Mouse (Mus musculus) myocyte (in vitro differentiated cells): Measurements from ENCODE around the gene Rbm18. TPM values are rescaled to one million over a fixed set of nuclear protein-coding genes. Genes with fewer than 3 reads are reported as not detected.
A peak's percentile ranks its signal among the peaks of the same experiment; 100 is the strongest.

Experiments
- H3K27me3 ChIP-seq: one replicate; pipeline ENCODE4 v1.6.1; 2011; ENCODE audit not compliant: control insufficient read depth, insufficient read depth, insufficient read length
- H3K36me3 ChIP-seq: one replicate; pipeline ENCODE4 v1.6.1; 2011; ENCODE audit not compliant: control insufficient read depth, insufficient read depth
- H3K4me2 ChIP-seq: one replicate; pipeline ENCODE4 v1.6.1; 2011; ENCODE audit warnings: low read depth, control low read depth
- H3K4me3 ChIP-seq: one replicate; pipeline ENCODE4 v1.5.1; 2011; ENCODE audit warnings: mild to moderate bottlenecking, control low read depth, moderate library complexity
- H3K79me2 ChIP-seq: one replicate; pipeline ENCODE4 v1.6.1; 2011; ENCODE audit not compliant: control insufficient read depth, insufficient read depth
- H3ac ChIP-seq: one replicate; pipeline ENCODE4 v1.6.1; 2011; ENCODE audit not compliant: control insufficient read depth, insufficient read length
- CEBPB ChIP-seq: IDR thresholded peaks from 2 replicates; pipeline ENCODE4 v1.6.1; 2011; ENCODE audit warnings: mild to moderate bottlenecking, moderate library complexity; ENCODE audit not compliant: poor library complexity, insufficient read depth, severe bottlenecking
- E2F4 ChIP-seq: IDR thresholded peaks from one replicate; pipeline ENCODE4 v1.6.1; 2011; ENCODE audit warnings: mild to moderate bottlenecking, control low read depth, moderate library complexity; ENCODE audit not compliant: insufficient read depth
- MAX ChIP-seq: IDR thresholded peaks from one replicate; pipeline ENCODE4 v1.6.1; 2011; ENCODE audit warnings: low read depth, mild to moderate bottlenecking, control low read depth
- MYOD1 ChIP-seq, 3 experiments: IDR thresholded peaks; one replicate each; pipeline ENCODE4 v1.6.1; 2011; ENCODE audit warnings: control low read depth in 2 of 3, low read depth in 2 of 3, mild to moderate bottlenecking in 2 of 3, moderate library complexity in 1 of 3; ENCODE audit not compliant: insufficient read length in 2 of 3, control insufficient read depth in 1 of 3
- MYOG ChIP-seq, 3 experiments: IDR thresholded peaks; one replicate each; pipeline ENCODE4 v1.6.1; 2011; ENCODE audit warnings: control low read depth in 2 of 3, low read depth in 2 of 3, mild to moderate bottlenecking in 2 of 3; ENCODE audit not compliant: insufficient read length in 2 of 3, control insufficient read depth in 1 of 3, insufficient read depth in 1 of 3
- POLR2A ChIP-seq: IDR thresholded peaks from one replicate; pipeline ENCODE4 v1.6.1; 2011; ENCODE audit warnings: low read depth, mild to moderate bottlenecking, control low read depth, moderate library complexity; ENCODE audit not compliant: insufficient read length
- POLR2AphosphoS2 ChIP-seq: IDR thresholded peaks from one replicate; pipeline ENCODE4 v1.6.1; 2011; ENCODE audit warnings: low read depth, control low read depth; ENCODE audit not compliant: insufficient read length
- REST ChIP-seq: IDR thresholded peaks from one replicate; pipeline ENCODE4 v1.6.1; 2011; ENCODE audit warnings: mild to moderate bottlenecking, control low read depth, moderate library complexity; ENCODE audit not compliant: insufficient read depth, insufficient read length
- SRF ChIP-seq: IDR thresholded peaks from one replicate; pipeline ENCODE4 v1.6.1; 2011; ENCODE audit warnings: low read depth; ENCODE audit not compliant: control insufficient read depth, insufficient read length
- TCF12 ChIP-seq: IDR thresholded peaks from one replicate; pipeline ENCODE4 v1.6.1; 2011; ENCODE audit warnings: mild to moderate bottlenecking, control low read depth; ENCODE audit not compliant: poor library complexity, insufficient read depth, severe bottlenecking
- TCF3 ChIP-seq: IDR thresholded peaks from one replicate; pipeline ENCODE4 v1.6.1; 2011; ENCODE audit warnings: low read depth, control low read depth; ENCODE audit not compliant: insufficient read length
- USF1 ChIP-seq: IDR thresholded peaks from one replicate; pipeline ENCODE4 v1.6.1; 2011; ENCODE audit warnings: low read depth, mild to moderate bottlenecking, control low read depth, moderate library complexity
- polyA plus RNA-seq: library from polyadenylated mRNA; unstranded; fragments of >200 nt; fragmentation: generic; extraction: Trizol; gene quantifications from one replicate; pipeline ENCODE4 v1.2.1, GENCODE M21; 2012; ENCODE audit warnings: missing spikeins

Rbm18 gene
- polyA plus RNA-seq, 1 experiment: 30.2 TPM

DNA sequence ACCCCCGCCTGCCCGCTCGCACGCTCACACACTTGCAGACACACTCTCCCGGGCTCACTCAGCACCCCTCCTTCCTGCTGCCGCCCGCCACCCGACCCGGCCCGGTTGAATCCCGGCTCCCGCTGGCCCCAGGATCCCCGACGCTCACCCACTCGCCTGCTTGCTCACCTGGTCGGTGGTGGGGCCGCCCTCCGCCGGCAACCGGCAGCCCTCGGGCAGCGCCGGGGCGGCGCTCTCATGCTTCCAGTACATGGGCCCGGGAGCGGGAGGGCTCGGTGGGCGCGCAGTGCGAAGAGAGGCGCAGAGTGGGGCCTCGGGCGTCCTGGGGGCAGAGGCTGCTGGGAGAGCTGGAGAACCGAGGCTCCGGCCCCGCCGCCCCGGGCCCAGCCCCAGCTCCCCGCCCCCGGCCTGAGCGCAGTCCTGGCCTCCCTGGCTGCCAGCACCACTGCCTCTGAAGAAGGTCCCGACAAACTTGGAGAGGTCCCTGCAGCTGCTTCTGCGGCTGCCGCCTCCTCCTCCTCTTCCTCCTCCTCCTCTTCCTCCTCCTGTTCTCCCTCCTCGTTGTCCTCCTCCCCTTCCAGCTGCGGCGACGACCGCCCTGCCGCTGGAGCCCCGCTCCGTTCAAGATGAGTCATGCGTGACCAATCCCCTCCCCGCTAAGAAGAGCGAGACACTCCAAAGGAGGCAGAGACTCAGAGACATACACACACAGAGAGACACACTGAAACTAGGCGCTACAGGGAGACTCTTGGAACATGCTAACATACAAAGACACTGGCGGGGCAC is 31.4 kb downstream of the Rbm18 start, which contains the start of gene Lhx6:
Gene Lhx6, minus strand, starts transcription at position 453 of the 786 bp plus-strand sequence.
- Histone ChIP-seq H3K4me3 (peak within 1 kb of the TSS; percentile 31), H3K27me3 (no peaks in the 10 kb centered on the region), H3K36me3 (no peaks in the 10 kb centered on the region), H3K79me2 (no peaks in the 10 kb centered on the region), H3ac (peak within 1 kb of the TSS; percentile 10), H3K4me2 (peak within 1 kb of the TSS; percentile 71)
- TF ChIP-seq USF1 (no peak), MAX (no peak), E2F4 (no peak), SRF (no peak), MYOD1 (IDR thresholded peaks at IDR 0.05; ENCODE audit: control insufficient read depth in 1 of 3, insufficient read length in 2 of 3, low read depth in 2 of 3) (peak in 1 of 3 experiments; percentile 21), POLR2A (peak; percentile 25), TCF12 (no peak), REST (no peak), POLR2AphosphoS2 (no peak)

DNA sequence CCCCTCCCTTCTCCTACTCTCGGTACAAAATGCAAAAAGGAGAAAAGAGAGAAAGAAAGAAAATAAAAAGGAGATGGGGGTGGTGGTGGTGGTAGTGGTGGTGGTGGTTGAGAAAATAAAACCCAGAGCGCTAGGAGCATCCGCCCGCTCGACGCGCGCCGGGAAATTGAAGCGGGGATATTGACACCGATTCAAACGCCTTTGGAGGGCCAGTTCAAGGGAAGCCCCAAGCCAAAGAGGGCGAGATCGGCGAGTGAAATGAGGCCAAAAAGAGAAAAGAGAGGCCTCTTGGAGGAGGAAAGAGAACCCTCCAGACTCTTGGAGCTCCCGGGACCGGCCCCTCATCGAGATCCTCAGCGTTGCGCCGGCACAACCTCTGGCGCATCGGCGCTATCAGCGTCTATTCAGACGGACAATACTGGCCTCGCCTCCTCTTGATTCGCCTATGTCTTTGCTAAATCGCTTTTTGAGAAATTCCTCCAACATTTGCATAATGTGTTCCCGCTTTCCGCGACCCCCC is 32.1 kb downstream of the Rbm18 start:
- Histone ChIP-seq H3K4me3 (peak overlapping the region; percentile 31), H3ac (peak overlapping the region; percentile 10), H3K79me2 (no peaks in the 10 kb centered on the region), H3K27me3 (no peaks in the 10 kb centered on the region), H3K36me3 (no peaks in the 10 kb centered on the region), H3K4me2 (peak overlapping the region; percentile 71)
- no peak for TF ChIP-seq TCF3
- TF ChIP-seq MYOD1 (IDR thresholded peaks at IDR 0.05; ENCODE audit: control insufficient read depth in 1 of 3, insufficient read length in 2 of 3, low read depth in 2 of 3): no peak
- no peak for TF ChIP-seq TCF12
- no peak for TF ChIP-seq CEBPB
- TF ChIP-seq REST: no peak
- TF ChIP-seq SRF: no peak
- TF ChIP-seq E2F4: no peak

DNA sequence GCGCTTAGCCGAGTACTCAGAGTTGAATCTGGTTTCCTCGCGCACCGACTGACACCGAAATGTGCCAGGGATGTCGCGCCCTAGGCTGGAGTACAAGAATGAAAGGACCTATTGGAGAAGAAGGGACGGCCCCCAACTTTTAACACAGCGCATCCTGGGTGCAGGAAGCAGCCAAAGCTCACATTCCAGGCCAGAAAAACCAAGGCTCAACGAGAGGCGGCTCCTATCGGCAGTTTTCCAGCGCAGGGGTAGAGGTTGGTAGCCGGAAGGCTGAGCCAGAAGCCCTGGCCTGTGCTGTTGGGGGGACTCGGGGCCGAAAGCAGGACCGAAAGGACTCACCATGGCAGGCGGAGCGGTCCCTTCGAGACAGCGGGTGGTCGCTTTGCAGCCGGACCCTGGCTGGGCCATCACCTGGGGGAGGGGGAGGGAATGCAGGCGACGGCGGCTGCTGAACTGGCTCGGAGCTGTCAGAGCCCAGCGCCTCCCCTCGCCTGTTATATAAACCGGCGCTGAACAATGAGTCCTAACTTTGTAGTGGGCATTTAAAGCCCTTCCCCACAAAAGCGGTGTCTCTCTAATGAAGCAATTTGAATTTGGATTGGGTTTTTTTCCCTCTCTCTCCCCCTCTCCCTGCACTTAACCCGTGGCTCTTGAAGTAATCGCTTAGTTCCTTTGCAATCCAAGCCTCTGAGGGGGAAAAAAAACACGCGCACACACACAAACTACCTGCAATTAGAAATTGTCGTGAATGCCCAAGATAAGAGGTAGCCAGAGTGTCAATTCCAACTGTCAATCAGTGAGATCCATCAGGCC is 32.8 kb downstream of the Rbm18 start:
- no peaks in the 10 kb centered on the region for H3K27me3 ChIP-seq
- H3K79me2 ChIP-seq: no peaks in the 10 kb centered on the region
- TF ChIP-seq MYOD1 (IDR thresholded peaks at IDR 0.05; ENCODE audit: control insufficient read depth in 1 of 3, insufficient read length in 2 of 3, low read depth in 2 of 3) (no peak), POLR2AphosphoS2 (no peak), MYOG (IDR thresholded peaks at IDR 0.05; ENCODE audit: control insufficient read depth in 1 of 3, insufficient read depth in 1 of 3, insufficient read length in 2 of 3, low read depth in 2 of 3) (no peak)
- no peak overlapping the region for H3ac ChIP-seq
- peak overlapping the region; percentile 71 for H3K4me2 ChIP-seq
- H3K36me3 ChIP-seq: no peaks in the 10 kb centered on the region
- H3K4me3 ChIP-seq: peak overlapping the region; percentile 31

DNA sequence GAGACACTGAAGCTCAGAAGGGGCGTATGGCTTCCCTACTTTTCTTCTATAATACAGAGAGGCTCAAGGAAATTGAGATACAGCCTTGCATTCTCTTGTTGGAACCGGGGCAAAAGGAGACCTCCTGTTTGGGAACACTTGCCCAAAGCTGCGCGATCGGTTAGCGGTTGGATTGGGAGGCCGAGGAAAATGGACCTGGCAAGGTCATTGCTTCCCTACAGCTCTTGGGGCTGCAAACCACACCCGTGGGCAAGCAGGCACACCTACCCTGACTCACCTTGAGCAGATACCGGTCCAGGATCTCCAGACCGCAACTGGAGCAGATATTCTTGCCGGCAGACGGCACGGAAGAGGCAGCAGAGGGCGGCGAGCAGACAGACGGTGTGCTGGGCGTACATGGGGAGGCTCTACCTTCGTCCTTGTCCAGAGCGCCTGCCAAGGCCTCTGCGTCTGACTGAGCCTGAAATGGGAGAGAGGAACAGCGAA is 33.5 kb downstream of the Rbm18 start:
- no peak overlapping the region for H3K4me3 ChIP-seq
- no peak overlapping the region for H3ac ChIP-seq
- no peaks in the 10 kb centered on the region for H3K36me3 ChIP-seq
- no peak overlapping the region for H3K4me2 ChIP-seq
- no peak for TF ChIP-seq REST
- no peak for TF ChIP-seq SRF
- no peak for TF ChIP-seq E2F4
- TF ChIP-seq TCF3: no peak
- no peak for TF ChIP-seq POLR2AphosphoS2
- TF ChIP-seq CEBPB: no peak
- no peak for TF ChIP-seq TCF12
- no peak for TF ChIP-seq MYOD1 (IDR thresholded peaks at IDR 0.05; ENCODE audit: control insufficient read depth in 1 of 3, insufficient read length in 2 of 3, low read depth in 2 of 3)
- TF ChIP-seq USF1: no peak
- no peak for TF ChIP-seq MYOG (IDR thresholded peaks at IDR 0.05; ENCODE audit: control insufficient read depth in 1 of 3, insufficient read depth in 1 of 3, insufficient read length in 2 of 3, low read depth in 2 of 3)
- no peak for TF ChIP-seq POLR2A
- no peak for TF ChIP-seq MAX
- no peaks in the 10 kb centered on the region for H3K27me3 ChIP-seq
- H3K79me2 ChIP-seq: no peaks in the 10 kb centered on the region

DNA sequence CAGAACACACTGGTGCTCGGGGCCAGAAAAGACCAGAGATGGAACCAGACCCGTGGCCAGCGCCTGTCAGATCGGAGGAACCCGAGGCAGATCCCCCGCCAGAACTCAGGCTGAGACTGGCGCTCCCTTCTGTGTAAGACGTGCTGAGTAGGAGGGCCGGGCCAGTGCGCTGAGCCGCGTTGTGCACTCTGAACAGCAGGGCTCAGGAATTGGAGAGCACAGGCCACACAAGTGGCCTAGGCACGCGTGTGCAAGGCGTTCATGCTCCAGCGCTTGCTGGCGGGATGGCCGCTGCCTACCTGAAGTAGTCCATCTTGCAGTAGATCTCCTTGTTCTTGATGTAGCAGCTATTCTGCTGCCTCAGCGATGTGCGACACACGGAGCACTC is 34.0 kb downstream of the Rbm18 start:
- H3K36me3 ChIP-seq: no peaks in the 10 kb centered on the region
- H3K4me2 ChIP-seq: no peak overlapping the region
- no peak overlapping the region for H3K4me3 ChIP-seq
- no peaks in the 10 kb centered on the region for H3K79me2 ChIP-seq
- no peaks in the 10 kb centered on the region for H3K27me3 ChIP-seq
- no peak overlapping the region for H3ac ChIP-seq
- TF ChIP-seq MYOD1 (IDR thresholded peaks at IDR 0.05; ENCODE audit: control insufficient read depth in 1 of 3, insufficient read length in 2 of 3, low read depth in 2 of 3): no peak
- no peak for TF ChIP-seq TCF3
- TF ChIP-seq SRF: no peak
- TF ChIP-seq MYOG (IDR thresholded peaks at IDR 0.05; ENCODE audit: control insufficient read depth in 1 of 3, insufficient read depth in 1 of 3, insufficient read length in 2 of 3, low read depth in 2 of 3): no peak
- TF ChIP-seq E2F4: no peak
